Mouse (Mus musculus): Measurements from ENCODE around the gene Nnat. TPM values are rescaled to one million over a fixed set of nuclear protein-coding genes. Genes with fewer than 3 reads are reported as not detected.
A peak's percentile ranks its signal among the peaks of the same experiment; 100 is the strongest.
"Not testable (repeated sequence)": the region's sequence is repeated elsewhere in the genome, so short reads cannot be mapped to it uniquely, and the experiment has no call there.

The Nnat gene
- polyA plus RNA-seq, 1 experiment from 2014 or later: 227 TPM

DNA sequence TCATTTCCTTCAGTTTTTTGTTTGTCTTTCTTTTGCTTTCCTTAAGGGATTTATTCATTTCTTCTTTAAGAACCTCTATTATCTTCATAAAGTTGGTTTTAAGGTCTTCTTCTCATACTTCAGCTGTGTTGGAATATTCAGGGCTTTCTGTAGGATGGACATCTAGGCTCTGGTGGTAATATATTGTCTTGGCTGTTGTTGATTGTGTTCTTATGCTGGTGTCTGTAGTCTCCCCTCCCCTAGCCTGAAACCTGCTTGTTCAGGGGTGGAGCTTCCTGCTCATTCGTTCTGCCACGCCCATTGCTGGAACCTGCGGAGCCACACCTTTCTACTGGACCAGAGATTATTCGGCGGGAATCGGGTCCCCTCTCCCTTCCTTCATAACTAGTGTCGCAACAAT, 25.5 kb downstream of the Nnat start:
- not testable (repeated sequence) for H3K27ac ChIP-seq (ENCODE audit: low read length); H3K4me2 ChIP-seq (replicated peaks; ENCODE audit: low read depth, low read length); H3K4me1 ChIP-seq (ENCODE audit: insufficient read depth, low read length); H3K36me3 ChIP-seq (ENCODE audit: insufficient read depth, low read length); ATAC-seq (ENCODE audit: low FRiP score, low TSS enrichment); H3K4me3 ChIP-seq (ENCODE audit: low read length); H3K9me3 ChIP-seq (ENCODE audit: low read length); H3K9ac ChIP-seq (replicated peaks; ENCODE audit: low read length); H3K27me3 ChIP-seq (ENCODE audit: insufficient read depth, low read length)
- WGBS: 41% methylated on average over 7 of the region's 7 CpGs

GRCm38 (mm10) chr2:157596876-157597566, 37.1 kb downstream of the Nnat start:
- H3K36me3 ChIP-seq (ENCODE audit: insufficient read depth, low read length): no peaks in the 10 kb centered on the region
- H3K9me3 ChIP-seq (ENCODE audit: low read length): no peaks in the 10 kb centered on the region
- 63% methylated on average over 22 of the region's 22 CpGs for WGBS
- no peak overlapping the region for H3K4me3 ChIP-seq (ENCODE audit: low read length)
- H3K27me3 ChIP-seq (ENCODE audit: insufficient read depth, low read length): no peaks in the 10 kb centered on the region
- 0 out of 2 replicates have a peak overlapping the region, but pooled peaks have one; percentile 28 for H3K4me2 ChIP-seq (replicated peaks; ENCODE audit: low read depth, low read length)
- H3K9ac ChIP-seq (replicated peaks; ENCODE audit: low read length): no peak overlapping the region
- no peaks in the 10 kb centered on the region for H3K4me1 ChIP-seq (ENCODE audit: insufficient read depth, low read length)
- no peak for ATAC-seq (ENCODE audit: low FRiP score, low TSS enrichment)
- H3K27ac ChIP-seq (ENCODE audit: low read length): no peak overlapping the region

DNA sequence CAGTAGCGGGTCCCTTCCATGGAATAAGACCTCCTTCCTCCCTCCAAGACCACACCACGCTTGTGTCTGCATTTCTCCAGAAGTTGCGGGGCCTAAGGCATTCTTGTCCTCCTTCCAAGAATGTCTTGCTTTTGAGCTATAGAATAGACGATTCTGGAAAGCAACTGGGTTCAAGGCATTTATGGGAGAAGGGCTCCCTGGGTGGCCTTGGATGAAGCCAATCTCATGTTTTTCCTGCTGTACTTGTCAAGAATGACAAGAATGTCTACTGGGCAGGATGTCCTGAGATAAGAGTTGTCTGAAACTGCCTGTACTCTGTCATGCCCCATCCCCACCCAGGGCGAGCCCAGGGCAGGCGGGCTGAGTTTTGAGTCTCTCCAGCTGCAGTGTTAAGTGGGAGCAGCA, 41.6 kb downstream of the Nnat start:
- 65% methylated on average over 6 of the region's 6 CpGs for WGBS
- H3K27me3 ChIP-seq (ENCODE audit: insufficient read depth, low read length): 0 out of 2 replicates have a peak, but pooled peaks cover 2% of the 10 kb centered on the region
- no peak overlapping the region for H3K4me3 ChIP-seq (ENCODE audit: low read length)
- no peaks in the 10 kb centered on the region for H3K9me3 ChIP-seq (ENCODE audit: low read length)
- no peak overlapping the region for H3K4me2 ChIP-seq (replicated peaks; ENCODE audit: low read depth, low read length)
- no peak overlapping the region for H3K9ac ChIP-seq (replicated peaks; ENCODE audit: low read length)
- ATAC-seq (ENCODE audit: low FRiP score, low TSS enrichment): peak; percentile 83
- H3K36me3 ChIP-seq (ENCODE audit: insufficient read depth, low read length): no peaks in the 10 kb centered on the region
- peak overlapping the region; percentile 67 for H3K27ac ChIP-seq (ENCODE audit: low read length)
- peaks cover 4% of the 10 kb centered on the region for H3K4me1 ChIP-seq (ENCODE audit: insufficient read depth, low read length)

DNA sequence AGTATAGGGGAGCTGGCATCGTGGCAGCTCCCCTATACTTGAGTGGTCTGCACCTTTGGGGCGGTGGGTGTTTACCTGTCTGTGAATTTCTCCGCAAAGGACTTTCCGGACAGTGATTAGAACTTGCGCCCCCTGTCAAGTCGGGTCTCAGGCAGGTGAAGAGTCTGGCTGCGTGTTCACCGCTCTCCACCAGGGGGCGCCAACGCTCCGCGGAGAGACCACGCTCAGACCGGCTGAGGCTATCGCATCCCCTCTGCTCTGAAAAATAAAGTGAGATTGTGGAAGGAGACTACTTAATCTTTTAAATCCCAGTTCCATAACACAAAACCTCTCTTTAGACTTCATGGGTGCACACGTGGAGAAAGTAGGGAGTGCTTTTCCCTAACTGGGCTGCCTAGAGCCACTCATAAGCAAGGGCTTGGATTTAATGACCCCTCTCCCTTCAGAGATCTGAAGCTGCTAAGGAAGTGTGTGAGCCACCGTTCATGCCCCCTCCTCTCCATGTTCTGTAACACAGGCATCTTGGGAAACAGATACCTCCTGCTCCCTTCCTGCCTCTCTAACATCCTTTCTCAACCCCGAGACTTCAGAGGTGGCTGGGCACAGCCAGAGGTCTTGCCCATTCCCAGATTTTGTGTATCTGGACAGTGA, 45.3 kb downstream of the Nnat start:
- 3% methylated on average over 18 of the region's 18 CpGs for WGBS
- Histone ChIP-seq H3K9me3 (ENCODE audit: low read length) (no peaks in the 10 kb centered on the region), H3K4me3 (ENCODE audit: low read length) (no peak overlapping the region), H3K4me1 (ENCODE audit: insufficient read depth, low read length) (peaks cover 7% of the 10 kb centered on the region), H3K27ac (ENCODE audit: low read length) (no peak overlapping the region), H3K27me3 (ENCODE audit: insufficient read depth, low read length) (0 out of 2 replicates have a peak, but pooled peaks cover 2% of the 10 kb centered on the region), H3K9ac (replicated peaks; ENCODE audit: low read length) (0 out of 2 replicates have a peak overlapping the region, but pooled peaks have one; percentile 6), H3K36me3 (ENCODE audit: insufficient read depth, low read length) (no peaks in the 10 kb centered on the region), H3K4me2 (replicated peaks; ENCODE audit: low read depth, low read length) (no peak overlapping the region)
- no peak for ATAC-seq (ENCODE audit: low FRiP score, low TSS enrichment)

GRCm38 (mm10) chr2:157607542-157608236, 47.8 kb downstream of the Nnat start:
- Histone ChIP-seq H3K9ac (replicated peaks; ENCODE audit: low read length) (no peak overlapping the region), H3K4me1 (ENCODE audit: insufficient read depth, low read length) (peaks cover 7% of the 10 kb centered on the region), H3K4me2 (replicated peaks; ENCODE audit: low read depth, low read length) (no peak overlapping the region), H3K27me3 (ENCODE audit: insufficient read depth, low read length) (0 out of 2 replicates have a peak, but pooled peaks cover 2% of the 10 kb centered on the region), H3K4me3 (ENCODE audit: low read length) (no peak overlapping the region), H3K27ac (ENCODE audit: low read length) (peak overlapping the region; percentile 85), H3K36me3 (ENCODE audit: insufficient read depth, low read length) (no peaks in the 10 kb centered on the region), H3K9me3 (ENCODE audit: low read length) (no peaks in the 10 kb centered on the region)
- WGBS: 32% methylated on average over 9 of the region's 9 CpGs
- ATAC-seq (ENCODE audit: low FRiP score, low TSS enrichment): peak; percentile 89

DNA sequence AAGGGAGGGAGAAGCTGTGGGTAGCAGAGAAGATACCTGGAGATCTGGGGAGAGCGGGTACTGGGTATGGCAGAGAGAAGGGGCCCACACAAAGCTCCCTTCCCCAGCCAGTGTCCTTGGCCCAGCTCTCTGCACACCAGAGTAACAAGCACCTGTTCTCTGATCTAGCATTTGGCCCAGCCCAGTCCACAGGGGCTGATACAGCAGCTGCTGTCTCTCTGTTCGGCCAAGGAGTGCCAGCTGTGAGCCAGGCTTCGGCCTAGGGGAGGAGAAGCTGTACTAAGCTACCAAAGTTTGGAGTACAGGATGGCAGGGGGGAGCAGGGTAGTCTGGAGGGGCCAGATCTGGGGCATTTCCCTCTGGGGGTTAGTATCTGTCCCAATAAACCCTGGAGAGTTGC, 51.9 kb downstream of the Nnat start:
- no peak overlapping the region for H3K4me3 ChIP-seq (ENCODE audit: low read length)
- H3K36me3 ChIP-seq (ENCODE audit: insufficient read depth, low read length): no peaks in the 10 kb centered on the region
- H3K9me3 ChIP-seq (ENCODE audit: low read length): no peaks in the 10 kb centered on the region
- no peak overlapping the region for H3K27ac ChIP-seq (ENCODE audit: low read length)
- 80% methylated on average over 3 of the region's 3 CpGs for WGBS
- peaks cover 10% of the 10 kb centered on the region for H3K4me1 ChIP-seq (ENCODE audit: insufficient read depth, low read length)
- H3K27me3 ChIP-seq (ENCODE audit: insufficient read depth, low read length): no peaks in the 10 kb centered on the region
- ATAC-seq (ENCODE audit: low FRiP score, low TSS enrichment): no peak
- no peak overlapping the region for H3K9ac ChIP-seq (replicated peaks; ENCODE audit: low read length)
- H3K4me2 ChIP-seq (replicated peaks; ENCODE audit: low read depth, low read length): no peak overlapping the region

Small RNA genes lying within 50 kb of the gene (microRNA-seq; reads per million reads assigned to microRNA genes)
- 5.2 reads per million, percentile 22 among the genes with 10 or more reads in this experiment for gene Gm23134

Other genes with a start within 250 kb of the Nnat start
- not detected in 2 replicates for gene Ghrh, start 212.6 kb upstream of the Nnat start, polyA plus RNA-seq (2015; fragmentation: Nextera tagmentation; extraction: Ambion mirVana)
- 82.5 and 83.7 TPM in 2 replicates for gene Manbal, start 192.5 kb upstream of the Nnat start, polyA plus RNA-seq (2015; fragmentation: Nextera tagmentation; extraction: Ambion mirVana)
- gene Src, start 141.6 kb upstream of the Nnat start, polyA plus RNA-seq (2015; fragmentation: Nextera tagmentation; extraction: Ambion mirVana): 16.9 and 17.3 TPM in 2 replicates
- 55.8 and 60.8 TPM in 2 replicates for gene Blcap, start 11.2 kb downstream of the Nnat start, polyA plus RNA-seq (2015; fragmentation: Nextera tagmentation; extraction: Ambion mirVana)
- gene Ctnnbl1, start 177.3 kb downstream of the Nnat start, polyA plus RNA-seq (2015; fragmentation: Nextera tagmentation; extraction: Ambion mirVana): 71.6 and 72.0 TPM in 2 replicates